In genomic region chr10:51963671-51964070, GRCm38 (mm10) we compare ENCODE assay signal across 26 mouse cellular contexts. TPM values are rescaled to one million over a fixed set of nuclear protein-coding genes. Genes with fewer than 3 reads are reported as not detected.
A peak's percentile ranks its signal among the peaks of the same experiment; 100 is the strongest.
DNase-seq lines count a peak whose midpoint lies in the region; TF ChIP-seq lines count a peak whose summit lies in the region.
"Had no signal": no experiment of that assay in that cellular context is flagged by ENCODE, and none has a peak within 500 bp of the region (broad histone marks: within the 10 kb centered on the region; RNA-seq: fewer than 3 reads in every experiment).

No protein-coding gene starts in this region.

- intact Hi-C loops in heart, postnatal 10 days (cut with DNase I), result no loop called here
- intact Hi-C loops in heart, postnatal 25 days (cut with DNase I), result no loop called here

- no peak overlapping the region for H3K27ac ChIP-seq in heart, embryonic 10.5 days
- no peak overlapping the region for H3K27ac ChIP-seq in layer of hippocampus, adult 2 months
- H3K27ac ChIP-seq: embryonic facial prominence, embryonic 15.5 days; forebrain, embryonic 10.5 days; heart, embryonic 13.5 days; hindbrain, embryonic 13.5 days; hindbrain, postnatal 0 days; kidney, postnatal 0 days had no signal

- no peaks in the 10 kb centered on the region for H3K36me3 ChIP-seq in heart, embryonic 10.5 days
- H3K36me3 ChIP-seq: embryonic facial prominence, embryonic 15.5 days; forebrain, embryonic 10.5 days; heart, embryonic 13.5 days; hindbrain, embryonic 13.5 days had no signal

- H3K4me1 ChIP-seq in heart, embryonic 10.5 days, result no peaks in the 10 kb centered on the region
- H3K4me1 ChIP-seq: embryonic facial prominence, embryonic 15.5 days had no signal

- peak; percentile 2 to 3 for DNase-seq in cerebellum, postnatal 10 days
- DNase-seq in cerebellum, adult 9-10 months, result no peak
- DNase-seq in heart, adult 11 months, result peak; percentile 89
- DNase-seq in heart, embryonic 10.5 days (ENCODE audit: low spot score), result no peak
- peak; percentile 32 to 38 for DNase-seq in heart, postnatal 10 days
- DNase-seq in heart, postnatal 25 days (ENCODE audit: low spot score), result no peak
- DNase-seq in brain, embryonic 14.5 days (ENCODE audit: low read depth), result peak; percentile 17
- no peak for DNase-seq in layer of hippocampus, adult 2 months (ENCODE audit: low spot score in 2 of 2)
- DNase-seq: adrenal gland, postnatal 10 days; cerebellum, adult 18-20 months; cerebellum, postnatal 14 days; embryo, embryonic 11 days; gastrocnemius, postnatal 10 days; kidney, adult 11 months; kidney, adult 9 months had no signal

- H3K27me3 ChIP-seq in heart, embryonic 10.5 days (ENCODE audit: insufficient read depth, poor library complexity, severe bottlenecking), result no peaks in the 10 kb centered on the region
- H3K27me3 ChIP-seq: CH12.LX; embryonic facial prominence, embryonic 15.5 days; heart, embryonic 13.5 days; hindbrain, embryonic 13.5 days had no signal

- H3K9me3 ChIP-seq in heart, embryonic 10.5 days, result no peaks in the 10 kb centered on the region
- H3K9me3 ChIP-seq: embryonic facial prominence, embryonic 15.5 days; forebrain, embryonic 10.5 days; heart, embryonic 13.5 days; hindbrain, embryonic 13.5 days had no signal

- 81% methylated on average over 1 of the region's 1 CpGs for WGBS in heart, embryonic 10.5 days

- no peak for TF ChIP-seq CTCF in brain, embryonic 14.5 days (IDR thresholded peaks at IDR 0.05; ENCODE audit: borderline replicate concordance, extremely low read depth, insufficient read depth, insufficient read length)
- no peak for TF ChIP-seq CTCF in layer of hippocampus, adult 2 months (conservative IDR thresholded peaks at IDR 0.05)

- TF ChIP-seq POLR2A in brain, embryonic 14.5 days (IDR thresholded peaks at IDR 0.05; ENCODE audit: borderline replicate concordance, extremely low read depth, insufficient read depth, insufficient read length, poor library complexity, severe bottlenecking), result no peak

- no peak overlapping the region for H3K4me3 ChIP-seq in heart, embryonic 10.5 days
- H3K4me3 ChIP-seq in layer of hippocampus, adult 2 months, result no peak overlapping the region
- H3K4me3 ChIP-seq: embryonic facial prominence, embryonic 15.5 days; erythroblast, embryonic 14.5 days; forebrain, embryonic 10.5 days; heart, embryonic 13.5 days; hindbrain, embryonic 13.5 days had no signal

RNA-seq across cellular contexts. Expression of gene Vgll2, which starts 58.6 kb away (rescaled TPM):
- polyA plus RNA-seq in heart, embryonic 10.5 days (2016; fragmentation: Nextera tagmentation; extraction: Ambion mirVana), result 0.96 and 2.9 TPM in 2 replicates
- not detected for total RNA-seq in heart, postnatal 10 days (2021)
- not detected for total RNA-seq in heart, postnatal 25 days (2021)
- polyA plus RNA-seq in brain, embryonic 14.5 days (2012; rRNA removed), result 1.8 and 4.6 TPM in 2 replicates
- not detected for total RNA-seq in layer of hippocampus, adult 2 months (2021)
- total RNA-seq: CH12.LX; common myeloid progenitor, adult 5-6 weeks; hindbrain, postnatal 0 days had no signal
- polyA plus RNA-seq: erythroblast, embryonic 14.5 days; heart, postnatal 0 days; intestine, embryonic 14.5 days; kidney, postnatal 0 days had no signal

Comparison
In these comparisons a context has a peak if more than half of its experiments do, and no peak if none do; other contexts are left out.
1. DNase-seq: peak in cerebellum, postnatal 10 days (2 of 2), heart, adult 11 months (single experiment), heart, postnatal 10 days (2 of 2) and brain, embryonic 14.5 days (single experiment); none in cerebellum, adult 9-10 months (single experiment), heart, embryonic 10.5 days (single experiment), heart, postnatal 25 days (single experiment) and layer of hippocampus, adult 2 months (0 of 2).